Mouse (Mus musculus) embryonic facial prominence, embryonic 11.5 days (tissue): ENCODE data around the gene 2810408A11Rik. TPM values are rescaled to one million over a fixed set of nuclear protein-coding genes. Genes with fewer than 3 reads are reported as not detected.
"Not testable (repeated sequence)": the region's sequence is repeated elsewhere in the genome, so short reads cannot be mapped to it uniquely, and the experiment has no call there.

Experiments used
- ATAC-seq: fragments of 200-750 bp; cut with Nextera tagmentation; replicated peaks from 2 replicates; pipeline ENCODE4 v1.8.0; 2017; ENCODE audit warnings: low read depth; ENCODE audit not compliant: insufficient number of reproducible peaks, low FRiP score, low TSS enrichment
- DNase-seq: peaks from one replicate; pipeline ENCODE4 v3.0.0-alpha.2; 2015; ENCODE audit warnings: low spot score
- H3K27ac ChIP-seq: fragments of 300-500 bp; sonication (generic); replicated peaks from 2 replicates; pipeline ENCODE4 v1.5.1; 2014; ENCODE audit warnings: mild to moderate bottlenecking, low read depth, low read length, control low read depth
- H3K27me3 ChIP-seq: fragments of 300-500 bp; sonication (generic); 2 replicates; pipeline ENCODE4 v1.6.1; 2014; ENCODE audit warnings: mild to moderate bottlenecking, low read length, moderate library complexity, mixed read lengths; ENCODE audit not compliant: control insufficient read depth, insufficient read depth
- H3K36me3 ChIP-seq: fragments of 300-500 bp; sonication (generic); replicated peaks from 2 replicates; pipeline ENCODE4 v1.6.1; 2014; ENCODE audit warnings: low read depth, mild to moderate bottlenecking, low read length, moderate library complexity, mixed read lengths; ENCODE audit not compliant: control insufficient read depth, insufficient read depth
- H3K4me1 ChIP-seq: fragments of 300-500 bp; sonication (generic); 2 replicates; pipeline ENCODE4 v1.6.1; 2014; ENCODE audit warnings: low read length, mixed read lengths; ENCODE audit not compliant: control insufficient read depth, insufficient read depth
- H3K4me2 ChIP-seq: fragments of 300-500 bp; sonication (generic); 2 replicates; pipeline ENCODE4 v1.6.1; 2014; ENCODE audit warnings: low read depth, mild to moderate bottlenecking, control low read depth, low read length, moderate library complexity
- H3K4me3 ChIP-seq: fragments of 300-500 bp; sonication (generic); 2 replicates; pipeline ENCODE4 v1.5.1; 2014; ENCODE audit warnings: low read depth, low read length, control low read depth
- H3K9ac ChIP-seq: fragments of 300-500 bp; sonication (generic); replicated peaks from 2 replicates; pipeline ENCODE4 v1.6.1; 2014; ENCODE audit warnings: mild to moderate bottlenecking, control low read depth, low read length
- H3K9me3 ChIP-seq: fragments of 300-500 bp; sonication (generic); replicated peaks from 2 replicates; pipeline ENCODE4 v1.6.1; 2016; ENCODE audit warnings: mild to moderate bottlenecking, low read length, inconsistent platforms, mixed read lengths; ENCODE audit not compliant: control insufficient read depth
- WGBS: fragments of 180-500 bp; shearing (Covaris S2); extraction: QIAGEN DNeasy Blood & Tissue Kit; methylation state at CpG from one replicate; pipeline ENCODE4 v1.1.7; 2014; 5-methylcytosine and 5-hydroxymethylcytosine counted together
- polyA plus RNA-seq: library from polyadenylated mRNA; unstranded; fragments of >200 nt; fragmentation: Nextera tagmentation; extraction: Ambion mirVana; gene quantifications from 2 replicates; pipeline ENCODE4 v1.2.1, GENCODE M21; 2014

The 2810408A11Rik gene
- polyA plus RNA-seq, 1 experiment from 2014 or later = 17.6 TPM

DNA sequence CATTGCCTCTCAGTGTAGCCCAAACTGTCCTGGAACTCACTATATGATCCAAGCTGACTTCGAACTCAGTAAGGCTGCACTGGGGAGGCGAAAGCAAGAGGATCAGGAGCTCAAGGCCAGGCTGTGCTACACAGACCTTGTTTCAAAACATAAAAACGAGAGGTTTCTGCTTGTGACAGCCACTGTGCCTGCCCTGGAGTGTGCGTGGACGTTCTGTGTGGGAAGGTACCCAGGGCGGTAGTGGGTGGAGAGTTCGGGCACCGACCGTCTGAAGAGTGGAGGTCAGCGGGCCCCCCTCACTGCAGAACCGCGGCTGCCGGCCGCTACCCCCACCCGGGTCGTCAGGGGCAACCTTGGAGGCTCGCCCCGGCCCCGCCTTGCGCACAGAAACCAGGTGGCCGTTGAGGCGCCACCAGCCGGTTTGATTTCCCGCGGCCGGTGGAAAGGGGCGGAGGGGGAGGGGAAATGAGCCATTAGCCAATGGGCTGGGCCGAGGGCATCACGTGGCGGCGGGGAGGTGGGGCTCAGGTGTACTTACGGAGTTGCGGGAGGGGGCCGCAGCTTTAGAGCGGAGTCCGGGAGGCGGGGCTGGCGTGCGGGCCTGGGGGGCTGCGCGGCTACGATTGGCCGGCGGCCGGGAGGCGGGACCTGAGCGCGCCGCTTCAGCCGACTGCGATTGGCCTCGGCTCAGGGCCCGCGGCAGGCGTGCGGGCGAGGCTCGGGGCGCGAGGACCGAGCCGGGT, 34.5 kb upstream of the 2810408A11Rik start, which contains the start of gene Ybx2:
Gene Ybx2 (plus strand): TSS at position 660 of the 743 bp plus-strand sequence.
- ATAC-seq (peak; percentile 87), DNase-seq (peak; percentile 96)
- peak within 1 kb of the TSS; percentile 70 for H3K9ac ChIP-seq
- peak within 1 kb of the TSS; percentile 58 for H3K4me3 ChIP-seq
- 0 out of 2 replicates have a peak, but pooled peaks cover 2% of the 10 kb centered on the region for H3K27me3 ChIP-seq
- H3K4me2 ChIP-seq = peak within 1 kb of the TSS; percentile 100
- 1% methylated on average over 52 of the region's 62 CpGs for WGBS
- no peaks in the 10 kb centered on the region for H3K9me3 ChIP-seq
- H3K4me1 ChIP-seq = peaks cover 6% of the 10 kb centered on the region
- no peak within 1 kb of the TSS; the same call in 1 of the 2 replicates for H3K27ac ChIP-seq
- no peaks in the 10 kb centered on the region for H3K36me3 ChIP-seq

DNA sequence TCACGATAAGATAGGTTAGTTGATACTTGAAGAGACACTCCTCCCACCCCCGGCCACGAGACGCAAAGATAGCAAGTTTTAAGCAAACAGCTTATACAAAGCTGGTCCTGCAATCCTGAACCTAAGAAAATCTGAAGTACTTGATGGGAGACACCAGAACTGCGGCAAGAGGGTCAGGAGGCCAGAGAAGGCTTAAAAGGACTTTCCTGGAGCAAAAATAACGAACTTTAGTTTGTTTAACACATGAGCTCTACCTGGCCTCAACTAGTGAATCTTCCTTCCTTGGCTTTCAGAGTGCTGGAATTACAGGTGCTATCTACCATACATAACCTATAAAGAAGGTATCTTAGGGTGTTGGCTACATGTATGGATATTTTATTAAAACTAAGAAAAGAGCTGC, 33.9 kb upstream of the 2810408A11Rik start:
- peak overlapping the region; percentile 58; the same call in 1 of the 2 replicates for H3K4me3 ChIP-seq
- H3K4me2 ChIP-seq = no peak overlapping the region; the same call in 1 of the 2 replicates
- 0 out of 2 replicates have a peak, but pooled peaks cover 2% of the 10 kb centered on the region for H3K27me3 ChIP-seq
- no peak overlapping the region for H3K27ac ChIP-seq
- no peak for DNase-seq
- H3K9ac ChIP-seq = no peak overlapping the region; the same call in 1 of the 2 replicates
- H3K9me3 ChIP-seq = no peaks in the 10 kb centered on the region
- H3K4me1 ChIP-seq = peaks cover 6% of the 10 kb centered on the region
- ATAC-seq = no peak
- no peaks in the 10 kb centered on the region for H3K36me3 ChIP-seq
- WGBS = 21% methylated on average over 6 of the region's 6 CpGs

DNA sequence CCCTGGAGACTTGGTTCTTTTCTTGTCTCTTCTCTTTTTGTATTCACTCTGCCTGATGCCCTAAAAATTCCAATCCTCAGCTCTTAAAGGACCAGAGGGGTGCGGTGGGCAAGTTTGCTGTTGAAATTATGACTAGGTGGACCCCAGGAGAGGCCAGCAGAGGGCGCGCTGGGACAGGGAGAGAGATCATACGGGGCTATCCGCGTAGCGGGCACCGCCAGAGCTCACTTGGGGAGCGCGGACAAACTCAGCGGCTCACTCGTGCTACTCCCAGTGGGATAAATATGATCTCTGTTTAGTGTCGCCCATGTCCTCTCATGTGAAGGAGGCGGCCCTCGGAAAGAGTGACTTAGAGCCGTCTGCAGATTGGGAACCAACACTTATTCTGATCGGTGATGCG, 33.4 kb upstream of the 2810408A11Rik start:
- Histone ChIP-seq H3K4me2 (0 out of 2 replicates have a peak overlapping the region, but pooled peaks have one; percentile 36), H3K4me3 (peak overlapping the region; percentile 5; the same call in 1 of the 2 replicates), H3K9ac (no peak overlapping the region), H3K4me1 (peaks cover 6% of the 10 kb centered on the region), H3K36me3 (no peaks in the 10 kb centered on the region), H3K27ac (no peak overlapping the region), H3K27me3 (0 out of 2 replicates have a peak, but pooled peaks cover 2% of the 10 kb centered on the region), H3K9me3 (no peaks in the 10 kb centered on the region)
- under 1% methylated on average over 18 of the region's 18 CpGs for WGBS
- ATAC-seq = no peak
- DNase-seq = peak; percentile 96

DNA sequence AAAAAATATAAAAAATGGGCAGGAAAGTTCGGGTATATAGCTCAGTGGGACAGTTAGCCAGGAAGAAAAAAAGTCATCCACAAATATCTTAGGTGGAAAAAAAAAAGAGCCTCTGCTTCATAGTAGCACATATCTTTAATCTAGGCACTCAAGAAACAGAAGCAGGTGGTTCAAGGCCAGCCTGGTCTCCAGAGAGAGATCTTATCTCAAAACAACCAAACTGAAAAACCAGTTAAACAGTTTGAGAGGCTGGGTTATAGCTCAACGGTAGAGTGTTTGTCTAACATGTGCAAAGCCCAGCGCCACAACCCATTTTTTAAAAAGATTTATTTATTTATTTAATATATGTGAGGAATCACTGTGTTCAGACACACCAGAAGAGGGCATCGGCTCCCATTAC, 32.3 kb upstream of the 2810408A11Rik start:
- H3K9ac ChIP-seq = no peak overlapping the region
- no peak overlapping the region for H3K4me2 ChIP-seq
- peaks cover 6% of the 10 kb centered on the region for H3K4me1 ChIP-seq
- ATAC-seq = no peak
- no peak overlapping the region for H3K27ac ChIP-seq
- no peaks in the 10 kb centered on the region for H3K9me3 ChIP-seq
- H3K27me3 ChIP-seq = 0 out of 2 replicates have a peak, but pooled peaks cover 2% of the 10 kb centered on the region
- no peaks in the 10 kb centered on the region for H3K36me3 ChIP-seq
- DNase-seq = no peak
- 78% methylated on average over 4 of the region's 4 CpGs for WGBS
- H3K4me3 ChIP-seq = no peak overlapping the region

DNA sequence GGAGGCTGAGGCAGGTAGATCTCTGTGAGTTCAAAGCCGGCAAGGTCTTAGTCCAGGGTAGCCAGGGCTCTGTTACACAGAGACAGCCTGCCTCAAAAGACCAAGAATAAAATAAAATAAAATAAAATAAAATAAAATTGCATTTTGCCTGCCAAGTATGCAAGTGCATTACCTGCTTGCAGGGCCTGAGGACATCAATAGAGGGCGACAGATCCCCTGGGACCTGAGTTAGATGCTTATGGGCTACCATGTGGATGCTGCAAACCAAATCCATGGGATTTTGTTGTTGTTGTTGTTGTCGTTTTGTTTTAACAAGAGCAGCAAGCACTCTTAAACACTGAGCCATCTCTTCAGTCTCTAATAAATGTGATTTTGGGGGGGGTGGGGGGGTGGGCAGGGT, 31.5 kb upstream of the 2810408A11Rik start:
- H3K9me3 ChIP-seq = no peaks in the 10 kb centered on the region
- ATAC-seq (no peak), DNase-seq (no peak)
- H3K27me3 ChIP-seq = 0 out of 2 replicates have a peak, but pooled peaks cover 2% of the 10 kb centered on the region
- peaks cover 6% of the 10 kb centered on the region for H3K4me1 ChIP-seq
- 35% methylated on average over 3 of the region's 3 CpGs for WGBS
- H3K4me2 ChIP-seq = no peak overlapping the region
- H3K9ac ChIP-seq = no peak overlapping the region
- no peak overlapping the region for H3K4me3 ChIP-seq
- no peak overlapping the region for H3K27ac ChIP-seq
- no peaks in the 10 kb centered on the region for H3K36me3 ChIP-seq

DNA sequence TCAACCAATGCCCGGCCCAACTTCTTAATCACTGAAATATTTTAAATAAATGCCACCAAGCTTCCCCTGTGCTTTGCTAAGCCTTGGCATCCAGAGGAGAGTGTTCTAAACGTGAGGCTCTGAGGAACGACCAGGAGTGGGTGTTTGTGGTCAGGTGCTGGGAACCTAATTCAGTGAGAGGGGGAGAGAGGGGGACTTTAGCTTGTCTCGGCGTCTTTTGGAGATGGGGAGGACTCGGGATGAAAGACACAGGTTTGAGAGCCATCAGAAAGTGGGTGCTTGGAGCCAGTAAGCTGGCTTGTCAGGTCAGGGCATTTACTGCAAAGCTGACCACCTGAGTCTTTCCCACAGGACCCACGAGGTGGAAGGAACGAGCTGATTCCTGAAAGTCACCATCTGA, 31.0 kb upstream of the 2810408A11Rik start:
- no peak overlapping the region for H3K27ac ChIP-seq
- H3K4me1 ChIP-seq = peaks cover 6% of the 10 kb centered on the region
- 75% methylated on average over 8 of the region's 8 CpGs for WGBS
- no peaks in the 10 kb centered on the region for H3K36me3 ChIP-seq
- no peaks in the 10 kb centered on the region for H3K9me3 ChIP-seq
- no peak overlapping the region for H3K4me3 ChIP-seq
- no peak overlapping the region for H3K9ac ChIP-seq
- no peak for DNase-seq
- 0 out of 2 replicates have a peak, but pooled peaks cover 2% of the 10 kb centered on the region for H3K27me3 ChIP-seq
- no peak for ATAC-seq
- no peak overlapping the region for H3K4me2 ChIP-seq

DNA sequence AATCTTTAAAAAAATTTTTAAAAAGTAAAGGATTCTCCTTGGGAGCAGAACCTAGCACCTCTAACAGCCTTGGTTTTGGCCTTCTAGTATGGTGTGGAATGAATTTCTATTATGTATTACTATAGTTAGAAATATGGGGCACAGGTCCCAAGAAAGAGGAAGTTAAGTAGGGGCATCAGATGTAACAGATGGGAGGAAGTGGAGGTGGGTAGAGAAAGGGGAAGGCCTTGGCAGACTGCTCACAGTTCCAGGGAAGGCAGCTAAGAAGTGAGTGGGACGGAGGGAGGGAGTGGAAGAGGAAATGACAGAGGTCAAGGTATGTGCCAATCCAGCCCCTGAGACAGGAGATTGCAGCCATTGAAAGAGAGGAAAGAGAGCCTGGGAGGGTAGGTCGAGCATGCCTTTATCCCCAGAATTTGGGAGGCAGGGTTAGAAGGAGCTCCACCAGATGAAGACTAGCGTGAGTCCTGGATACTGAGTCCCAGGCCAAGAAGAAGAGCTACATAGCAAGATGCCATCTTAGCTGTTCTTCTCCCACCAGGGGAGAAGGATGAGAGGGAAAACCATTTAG, 30.3 kb upstream of the 2810408A11Rik start:
- Histone ChIP-seq H3K27me3 (0 out of 2 replicates have a peak, but pooled peaks cover 2% of the 10 kb centered on the region), H3K27ac (no peak overlapping the region), H3K9me3 (no peaks in the 10 kb centered on the region), H3K4me1 (peaks cover 3% of the 10 kb centered on the region), H3K4me2 (no peak overlapping the region), H3K4me3 (no peak overlapping the region), H3K9ac (no peak overlapping the region), H3K36me3 (no peaks in the 10 kb centered on the region)
- 72% methylated on average over 3 of the region's 3 CpGs for WGBS
- DNase-seq (no peak), ATAC-seq (no peak)

DNA sequence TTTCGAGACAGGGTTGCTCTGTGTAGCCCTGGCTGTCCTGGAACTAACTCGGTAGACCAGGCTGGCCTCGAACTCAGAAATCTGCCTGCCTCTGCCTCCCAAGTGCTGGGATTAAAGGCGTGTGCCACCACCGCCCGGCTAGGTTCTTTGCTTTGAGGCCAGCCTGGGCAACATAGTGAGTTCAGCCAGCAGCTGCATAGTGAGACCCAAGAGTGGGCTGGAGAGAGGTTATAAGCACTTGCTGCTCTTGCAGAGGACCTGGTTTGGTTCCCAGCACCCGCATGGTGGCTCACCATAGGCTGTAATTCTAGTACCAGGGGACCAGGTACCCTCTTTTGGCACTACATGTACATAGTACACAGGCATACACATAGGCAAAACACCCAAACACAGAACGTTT, 29.4 kb upstream of the 2810408A11Rik start:
- not testable (repeated sequence) for H3K27me3 ChIP-seq, H3K9me3 ChIP-seq, H3K4me1 ChIP-seq, ATAC-seq, H3K9ac ChIP-seq, DNase-seq, H3K27ac ChIP-seq, H3K4me2 ChIP-seq, H3K36me3 ChIP-seq, H3K4me3 ChIP-seq
- WGBS = 88% methylated on average over 8 of the region's 8 CpGs
